Mouse (Mus musculus): ENCODE data around the gene Ldlrad1. TPM values are rescaled to one million over a fixed set of nuclear protein-coding genes. Genes with fewer than 3 reads are reported as not detected.

The Ldlrad1 gene
- polyA plus RNA-seq, 1 experiment = 0.29 TPM

GRCm38 (mm10) chr4:107207016-107207415 is 2.0 kb upstream of the Ldlrad1 start:
- WGBS = 98% methylated on average over 2 of the region's 2 CpGs
- no peak for DNase-seq (ENCODE audit: low read depth, low spot score)

GRCm38 (mm10) chr4:107210483-107211097 is 1.6 kb downstream of the Ldlrad1 start:
- WGBS = 21% methylated on average over 5 of the region's 5 CpGs
- DNase-seq (ENCODE audit: low read depth, low spot score) = no peak

GRCm38 (mm10) chr4:107211465-107211864 is 2.5 kb downstream of the Ldlrad1 start:
- DNase-seq (ENCODE audit: low read depth, low spot score) = no peak
- WGBS = 28% methylated on average over 4 of the region's 4 CpGs

- 79% methylated on average over 5 of the region's 5 CpGs for WGBS
Observed at GRCm38 (mm10) chr4:107211936-107212335, 3.0 kb downstream of the Ldlrad1 start.

GRCm38 (mm10) chr4:107213279-107214011 is 4.5 kb downstream of the Ldlrad1 start:
- no peak for DNase-seq (ENCODE audit: low read depth, low spot score)
- WGBS = 46% methylated on average over 12 of the region's 12 CpGs

More at GRCm38 (mm10) chr4:107211936-107212335, 3.0 kb downstream of the Ldlrad1 start:
- no peak for DNase-seq (ENCODE audit: low read depth, low spot score)

GRCm38 (mm10) chr4:107217574-107217973 is 8.6 kb downstream of the Ldlrad1 start:
- 58% methylated on average over 9 of the region's 9 CpGs for WGBS
- DNase-seq (ENCODE audit: low read depth, low spot score) = no peak

- WGBS = 29% methylated on average over 5 of the region's 5 CpGs
- peak; percentile 58 for DNase-seq (ENCODE audit: low read depth, low spot score)
Observed at GRCm38 (mm10) chr4:107221524-107221923, 12.5 kb downstream of the Ldlrad1 start.

- DNase-seq (ENCODE audit: low read depth, low spot score) = peak; percentile 64
- 50% methylated on average over 11 of the region's 11 CpGs for WGBS
Observed at GRCm38 (mm10) chr4:107223225-107224204, 14.5 kb downstream of the Ldlrad1 start.

- DNase-seq (ENCODE audit: low read depth, low spot score) = no peak
- 81% methylated on average over 2 of the region's 2 CpGs for WGBS
Observed at GRCm38 (mm10) chr4:107226313-107226712, 17.3 kb downstream of the Ldlrad1 start.

GRCm38 (mm10) chr4:107232219-107232618 is 23.2 kb downstream of the Ldlrad1 start:
- WGBS = 49% methylated on average over 3 of the region's 3 CpGs
- no peak for DNase-seq (ENCODE audit: low read depth, low spot score)

GRCm38 (mm10) chr4:107238253-107238652 is 29.3 kb downstream of the Ldlrad1 start:
- 69% methylated on average over 2 of the region's 2 CpGs for WGBS

GRCm38 (mm10) chr4:107240196-107240595 is 31.2 kb downstream of the Ldlrad1 start:
- WGBS = 94% methylated on average over 6 of the region's 6 CpGs
- no peak for DNase-seq (ENCODE audit: low read depth, low spot score)

More at GRCm38 (mm10) chr4:107238253-107238652, 29.3 kb downstream of the Ldlrad1 start:
- no peak for DNase-seq (ENCODE audit: low read depth, low spot score)

GRCm38 (mm10) chr4:107243365-107244333 is 34.7 kb downstream of the Ldlrad1 start:
- no peak for DNase-seq (ENCODE audit: low read depth, low spot score)
- WGBS = 64% methylated on average over 6 of the region's 6 CpGs

GRCm38 (mm10) chr4:107245368-107245767 is 36.4 kb downstream of the Ldlrad1 start:
- 14% methylated on average over 2 of the region's 2 CpGs for WGBS

GRCm38 (mm10) chr4:107246040-107246439 is 37.1 kb downstream of the Ldlrad1 start:
- WGBS = 79% methylated on average over 1 of the region's 1 CpGs
- no peak for DNase-seq (ENCODE audit: low read depth, low spot score)

More at GRCm38 (mm10) chr4:107245368-107245767, 36.4 kb downstream of the Ldlrad1 start:
- no peak for DNase-seq (ENCODE audit: low read depth, low spot score)

GRCm38 (mm10) chr4:107247110-107247509 is 38.1 kb downstream of the Ldlrad1 start:
- WGBS = 73% methylated on average over 9 of the region's 9 CpGs
- no peak for DNase-seq (ENCODE audit: low read depth, low spot score)

GRCm38 (mm10) chr4:107248061-107248460 is 39.1 kb downstream of the Ldlrad1 start:
- no peak for DNase-seq (ENCODE audit: low read depth, low spot score)
- WGBS = 53% methylated on average over 3 of the region's 3 CpGs

GRCm38 (mm10) chr4:107249471-107249870 is 40.5 kb downstream of the Ldlrad1 start:
- 49% methylated on average over 2 of the region's 2 CpGs for WGBS
- DNase-seq (ENCODE audit: low read depth, low spot score) = no peak

- DNase-seq (ENCODE audit: low read depth, low spot score) = no peak
- WGBS = 14% methylated on average over 4 of the region's 4 CpGs
Observed at GRCm38 (mm10) chr4:107250494-107250893, 41.5 kb downstream of the Ldlrad1 start.
